Mouse (Mus musculus): ENCODE measurements around the gene Ihh.

Ihh gene

DNA sequence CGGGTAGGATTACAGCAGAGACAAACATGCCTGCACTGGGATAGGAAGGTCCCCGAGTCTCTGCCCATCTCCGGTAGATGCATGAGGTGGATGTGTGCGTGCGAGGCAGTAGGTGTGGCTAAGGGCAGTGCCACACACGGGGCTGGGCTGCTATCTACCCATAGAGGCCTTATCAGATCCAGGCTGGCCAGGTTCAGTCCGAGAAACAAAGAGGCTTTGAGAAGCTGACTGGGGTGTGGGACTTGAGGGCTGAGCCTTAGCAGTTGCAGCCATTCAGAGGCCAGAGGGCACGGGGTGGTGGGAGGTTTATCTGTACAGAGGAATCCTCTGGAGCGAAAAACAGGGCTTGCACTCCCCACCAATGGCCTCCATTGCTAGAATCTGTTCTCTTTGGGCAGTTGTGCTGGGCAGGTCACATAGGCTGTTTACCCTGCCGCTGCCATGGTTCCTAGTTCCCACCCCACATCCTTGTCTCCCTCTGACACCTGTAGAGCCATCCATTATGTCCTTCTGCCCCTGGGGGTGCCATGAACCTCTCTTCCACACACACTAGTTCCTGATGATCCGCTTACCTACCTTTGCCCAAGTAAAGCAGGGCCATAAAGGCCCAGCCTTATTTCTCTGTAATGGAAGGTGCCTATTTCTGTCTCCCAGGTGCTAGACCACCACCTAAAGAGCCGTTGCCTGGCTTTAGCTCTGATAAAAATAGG, 9.7 kb downstream of the Ihh start:
- no peak for DNase-seq (ENCODE audit: low read depth)

- DNase-seq (ENCODE audit: low read depth) = no peak
Observed at GRCm38 (mm10) chr1:74939762-74940161, 11.7 kb downstream of the Ihh start.

DNA sequence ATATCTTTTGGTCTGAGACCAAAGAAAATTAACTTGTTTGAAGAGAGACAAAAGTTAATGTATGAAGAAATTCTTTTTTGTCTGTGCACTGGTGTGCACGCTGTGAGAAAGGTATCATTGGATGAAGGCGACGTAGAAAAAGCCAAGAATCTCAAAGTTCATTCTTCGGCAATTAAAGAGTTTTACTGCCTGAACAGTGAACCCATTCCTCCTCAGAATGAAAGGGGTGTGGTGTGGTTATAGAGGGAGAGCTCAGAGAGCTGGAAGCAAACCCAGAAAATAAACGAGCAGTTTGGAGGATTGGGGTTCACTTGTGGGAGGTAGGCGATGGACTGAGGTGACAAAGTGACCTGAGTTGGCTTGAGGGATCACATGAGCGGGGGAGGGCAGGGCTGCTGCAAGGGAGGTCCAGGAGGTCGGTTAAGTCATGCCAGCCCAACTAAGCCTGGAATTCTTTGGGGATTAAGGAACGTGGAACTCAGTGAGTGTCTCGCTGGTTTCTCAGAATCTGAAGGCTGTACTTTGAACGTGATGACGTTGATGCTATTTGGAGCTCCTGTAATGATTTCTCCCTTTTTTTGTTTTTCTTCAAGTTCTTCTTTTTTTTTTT, 15.1 kb downstream of the Ihh start:
- no peak for DNase-seq (ENCODE audit: low read depth)

GRCm38 (mm10) chr1:74935402-74935801, 16.1 kb downstream of the Ihh start, which contains the start of gene Cfap65:
Cfap65 (minus strand) TSS chr1:74935599.
- DNase-seq (ENCODE audit: low read depth) = no peak

DNA sequence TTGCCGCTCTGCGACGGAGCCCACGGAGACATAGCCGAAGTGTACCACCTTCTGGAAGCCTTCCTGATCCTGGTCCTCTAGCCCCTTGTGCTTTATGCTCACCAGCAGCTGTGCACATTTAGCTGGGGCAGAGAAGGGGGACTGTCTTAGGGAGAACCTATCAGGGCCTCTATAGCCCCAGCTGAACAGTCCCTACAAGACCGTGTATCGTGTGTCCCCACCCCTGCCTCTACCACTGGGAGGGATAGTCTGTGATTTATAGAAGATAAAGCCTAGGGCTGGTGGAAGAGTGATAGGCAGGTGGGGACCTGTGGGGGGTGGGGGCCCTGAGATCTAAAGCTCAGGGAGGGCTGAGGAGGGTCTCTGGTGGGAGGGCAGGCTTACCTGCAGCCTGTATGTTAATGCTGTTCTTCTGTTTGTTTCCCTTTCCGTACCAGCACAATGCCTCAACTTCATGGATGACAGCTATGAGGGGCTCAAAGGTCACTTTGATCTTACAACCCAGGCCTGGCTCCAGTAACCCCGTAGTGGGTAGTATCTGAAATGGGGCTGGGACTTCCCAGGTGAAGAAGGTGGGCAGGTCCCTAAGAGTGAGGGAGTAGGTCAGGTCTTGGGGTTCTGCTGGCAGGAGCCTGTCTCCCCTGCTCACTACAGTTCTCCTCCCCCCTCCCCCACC, 23.7 kb downstream of the Ihh start:
- DNase-seq (ENCODE audit: low read depth) = no peak

DNA sequence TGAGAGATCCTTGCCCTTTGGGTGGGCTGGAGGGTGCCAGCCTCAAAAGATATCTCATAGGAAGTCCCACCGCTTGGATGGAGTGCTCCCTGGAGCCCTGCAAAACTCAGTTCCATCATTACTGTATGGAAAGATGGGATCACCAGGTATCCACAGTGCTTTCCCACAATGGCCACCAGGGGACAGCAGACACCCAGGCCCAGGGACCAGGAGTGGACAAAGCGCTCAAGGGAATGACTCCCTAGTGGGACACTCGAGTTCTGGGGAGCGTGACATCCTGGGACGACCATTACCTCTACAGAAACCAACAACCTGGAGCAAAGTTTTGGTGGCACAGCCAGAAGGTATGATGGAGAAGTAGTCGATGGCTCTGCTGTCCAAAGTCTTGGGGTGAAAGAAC, 24.8 kb downstream of the Ihh start:
- DNase-seq (ENCODE audit: low read depth) = no peak

DNA sequence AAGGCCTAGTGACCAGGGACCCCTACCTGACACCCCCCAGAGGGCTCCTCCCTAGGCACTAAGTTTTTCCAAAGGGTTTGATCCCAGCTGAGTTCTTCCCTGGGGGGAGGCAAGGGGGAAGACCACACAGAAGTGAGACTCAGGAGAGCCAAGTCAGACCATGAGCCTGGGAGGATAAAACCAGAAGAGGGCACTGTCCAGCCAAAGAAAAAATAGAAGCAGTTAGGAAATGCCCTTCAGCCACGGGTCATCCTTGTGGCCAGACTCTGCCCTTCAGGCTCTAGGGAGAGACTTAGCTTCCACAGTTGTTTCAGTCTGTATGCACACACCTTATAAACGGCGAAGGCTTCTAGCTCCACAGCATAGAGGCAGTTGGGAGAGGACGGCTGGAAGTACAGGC, 27.0 kb downstream of the Ihh start:
- DNase-seq (ENCODE audit: low read depth) = no peak

GRCm38 (mm10) chr1:74915706-74916105, 35.8 kb downstream of the Ihh start:
- no peak for DNase-seq (ENCODE audit: low read depth)

GRCm38 (mm10) chr1:74902191-74902590, 49.3 kb downstream of the Ihh start:
- no peak for DNase-seq (ENCODE audit: low read depth)

DNA sequence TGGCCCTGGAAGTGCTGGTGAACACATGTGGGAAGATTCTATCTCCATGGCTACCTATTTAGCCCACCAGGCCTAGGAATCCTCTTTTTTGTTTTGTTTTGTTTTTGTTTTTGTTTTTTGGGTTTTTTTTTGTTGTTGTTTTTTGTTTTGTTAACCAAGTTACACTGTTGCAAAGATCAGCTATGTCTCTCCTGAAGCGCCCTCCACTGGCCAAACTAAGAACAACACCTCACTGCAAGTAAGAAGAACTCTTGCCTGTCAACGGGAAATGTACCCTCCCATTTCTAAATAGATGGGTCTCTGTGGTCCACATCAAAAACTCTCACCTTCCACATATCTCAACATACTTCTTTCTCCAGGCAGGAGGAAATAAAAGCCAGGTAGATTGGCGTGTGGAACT, 49.8 kb downstream of the Ihh start:
- peak; percentile 51 for DNase-seq (ENCODE audit: low read depth)

- no peak for DNase-seq (ENCODE audit: low read depth)
Observed at GRCm38 (mm10) chr1:74900341-74901285, 50.9 kb downstream of the Ihh start.

DNA sequence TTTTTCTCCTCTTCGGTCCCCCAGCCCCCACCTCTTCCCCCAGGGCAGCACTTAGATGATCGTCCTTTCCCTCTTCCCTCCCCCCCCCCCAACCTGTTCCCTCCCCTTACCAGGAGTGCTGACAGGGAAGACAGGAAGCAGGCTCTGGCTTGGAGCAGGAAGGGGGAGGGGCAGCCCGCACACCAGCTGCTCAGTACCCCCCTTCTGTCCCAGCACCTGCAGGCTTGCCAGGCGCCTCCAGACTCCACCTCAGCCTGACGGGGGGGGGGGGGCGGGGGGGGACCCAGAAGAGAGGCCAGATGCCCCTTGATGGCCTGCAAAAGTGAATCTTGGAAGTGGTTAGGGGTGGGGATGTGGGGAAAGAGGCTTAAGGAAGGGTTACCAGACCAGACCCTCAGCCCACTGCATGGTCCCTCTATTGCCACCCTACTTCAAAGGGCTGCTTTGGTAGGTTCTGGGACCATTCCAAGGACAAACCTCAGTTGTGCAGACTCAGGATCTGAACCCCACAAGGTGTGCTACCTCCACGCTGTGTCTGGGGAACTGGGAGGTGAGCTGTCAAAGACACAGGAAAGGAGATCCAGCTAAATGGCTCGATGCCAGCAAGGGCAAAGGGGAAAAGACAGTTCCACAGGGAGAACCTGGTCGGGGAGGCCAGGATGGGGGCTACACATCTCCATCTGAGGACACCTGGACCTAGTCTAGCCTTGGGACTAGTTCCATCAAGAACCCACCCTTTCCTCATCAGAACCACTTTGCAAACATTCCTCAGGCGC, 52.6 kb downstream of the Ihh start:
- no peak for DNase-seq (ENCODE audit: low read depth)

DNA sequence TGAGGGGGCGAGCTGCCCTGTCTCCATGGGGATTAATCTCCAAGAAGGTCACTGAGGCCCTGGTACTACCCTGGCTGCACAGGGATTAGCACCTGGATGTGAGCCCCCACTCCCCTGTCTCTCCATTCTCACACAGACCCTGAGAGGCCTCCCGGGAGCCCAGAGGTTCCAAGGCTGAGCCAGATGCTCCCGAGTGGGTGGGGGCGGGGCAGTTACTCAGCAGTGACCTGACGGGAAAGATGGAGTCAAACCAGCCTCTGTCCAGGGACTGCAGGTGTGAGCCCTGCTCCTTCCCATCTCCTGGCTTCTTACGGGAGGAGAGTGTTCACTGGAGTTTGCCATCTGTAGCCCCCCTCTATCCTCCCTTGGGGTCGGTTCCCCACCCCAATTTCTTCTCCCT, 53.5 kb downstream of the Ihh start:
- no peak for DNase-seq (ENCODE audit: low read depth)
